Mouse (Mus musculus): ENCODE data around the gene Tgtp1. TPM values are rescaled to one million over a fixed set of nuclear protein-coding genes. Genes with fewer than 3 reads are reported as not detected.
"Not testable (repeated sequence)": the region's sequence is repeated elsewhere in the genome, so short reads cannot be mapped to it uniquely, and the experiment has no call there.

Gene Tgtp1
- total RNA-seq (2021), result under 1 TPM; 0.57 to 0.81 TPM
- long read RNA-seq, experiment 1, result 0 reads
- long read RNA-seq, experiment 2, result 0 reads

GRCm38 (mm10) chr11:48994018-48994417 is at the start of gene Tgtp1:
Tgtp1 (minus strand) TSS chr11:48994172.
- not testable (repeated sequence) for DNase-seq (ENCODE audit: low spot score in 2 of 2)

GRCm38 (mm10) chr11:49012074-49012473 is 18.1 kb upstream of the Tgtp1 start:
- not testable (repeated sequence) for DNase-seq (ENCODE audit: low spot score in 2 of 2)

- not testable (repeated sequence) for DNase-seq (ENCODE audit: low spot score in 2 of 2)
Observed at GRCm38 (mm10) chr11:49006785-49007184, 12.8 kb upstream of the Tgtp1 start.

GRCm38 (mm10) chr11:49006317-49006716 is 12.3 kb upstream of the Tgtp1 start:
- not testable (repeated sequence) for DNase-seq (ENCODE audit: low spot score in 2 of 2)

GRCm38 (mm10) chr11:49000411-49000810 is 6.4 kb upstream of the Tgtp1 start:
- not testable (repeated sequence) for DNase-seq (ENCODE audit: low spot score in 2 of 2)

GRCm38 (mm10) chr11:48993296-48993695 is 676 bp downstream of the Tgtp1 start:
- not testable (repeated sequence) for DNase-seq (ENCODE audit: low spot score in 2 of 2)

GRCm38 (mm10) chr11:48991740-48992520 is 2.0 kb downstream of the Tgtp1 start, which contains the start of gene Gm12185:
Gm12185 (minus strand) TSS chr11:48992226.
- not testable (repeated sequence) for DNase-seq (ENCODE audit: low spot score in 2 of 2)

- DNase-seq (ENCODE audit: low spot score in 2 of 2), result not testable (repeated sequence)
Observed at GRCm38 (mm10) chr11:48989981-48990380, 4.0 kb downstream of the Tgtp1 start.

- not testable (repeated sequence) for DNase-seq (ENCODE audit: low spot score in 2 of 2)
Observed at GRCm38 (mm10) chr11:48988219-48988618, 5.8 kb downstream of the Tgtp1 start.

- not testable (repeated sequence) for DNase-seq (ENCODE audit: low spot score in 2 of 2)
Observed at GRCm38 (mm10) chr11:48982848-48983247, 11.1 kb downstream of the Tgtp1 start.

GRCm38 (mm10) chr11:48980052-48980451 is 13.9 kb downstream of the Tgtp1 start:
- DNase-seq (ENCODE audit: low spot score in 2 of 2), result not testable (repeated sequence)

GRCm38 (mm10) chr11:48979251-48979650 is 14.7 kb downstream of the Tgtp1 start, which contains the start of gene 9930111J21Rik1:
9930111J21Rik1 (minus strand) TSS chr11:48979398.
- not testable (repeated sequence) for DNase-seq (ENCODE audit: low spot score in 2 of 2)

GRCm38 (mm10) chr11:48978240-48978939 is 15.6 kb downstream of the Tgtp1 start, which contains the start of gene Olfr56:
Olfr56 (plus strand) TSS chr11:48978889.
- DNase-seq (ENCODE audit: low spot score in 2 of 2), result not testable (repeated sequence)

- not testable (repeated sequence) for DNase-seq (ENCODE audit: low spot score in 2 of 2)
Observed at GRCm38 (mm10) chr11:48974686-48975085, 19.3 kb downstream of the Tgtp1 start.

- DNase-seq (ENCODE audit: low spot score in 2 of 2), result not testable (repeated sequence)
Observed at GRCm38 (mm10) chr11:48946090-48946489, 47.9 kb downstream of the Tgtp1 start, which contains the start of gene Psme2b. Psme2b (minus strand) TSS chr11:48946190.

GRCm38 (mm10) chr11:48939286-48939685 is 54.7 kb downstream of the Tgtp1 start:
- not testable (repeated sequence) for DNase-seq (ENCODE audit: low spot score in 2 of 2)

Other genes starting within 250 kb of the Tgtp1 start
- gene Rack1, start 193.8 kb downstream of the Tgtp1 start, total RNA-seq (2021), result 100 to 1,000 TPM; 692 to 818 TPM
- 10 to 100 TPM; 26.4 to 30.1 TPM for gene Trim41, start 176.8 kb downstream of the Tgtp1 start, total RNA-seq (2021)
- 10 to 100 TPM; 46.3 to 63.6 TPM for gene Trim7, start 168.0 kb downstream of the Tgtp1 start, total RNA-seq (2021)
- gene Gm12184, start 167.5 kb downstream of the Tgtp1 start, total RNA-seq (2021), result 1 to 10 TPM; 1.9 to 4.9 TPM
- 1 to 10 TPM; 7.9 to 8.0 TPM for gene Irgm1, start 122.5 kb downstream of the Tgtp1 start, total RNA-seq (2021)
- under 1 TPM; 0.44 to 0.59 TPM for gene Gm5431, start 92.0 kb downstream of the Tgtp1 start, total RNA-seq (2021)
- gene Psme2b, start 48.0 kb downstream of the Tgtp1 start, total RNA-seq (2021), result 1 to 10 TPM; 1.6 to 3.0 TPM
- gene Olfr56, start 15.3 kb downstream of the Tgtp1 start, total RNA-seq (2021), result under 1 TPM; 0.10 to 0.15 TPM
- gene 9930111J21Rik1, start 14.8 kb downstream of the Tgtp1 start, total RNA-seq (2021), result 1 to 10 TPM in 1 of 2 experiments, under 1 TPM in 1; 0.57 to 1.3 TPM
- under 1 TPM; 0.44 to 0.54 TPM for gene Gm12185, start 1.9 kb downstream of the Tgtp1 start, total RNA-seq (2021)
- 1 to 10 TPM; 1.7 to 1.9 TPM for gene 9930111J21Rik2, start 57.1 kb upstream of the Tgtp1 start, total RNA-seq (2021)
- not detected for gene Tgtp2, start 70.0 kb upstream of the Tgtp1 start, total RNA-seq (2021)
- gene Ifi47, start 82.4 kb upstream of the Tgtp1 start, total RNA-seq (2021), result 1 to 10 TPM; 1.6 to 2.1 TPM
- under 1 TPM in 1 of 2 experiments, not detected in 1; 0.27 TPM for gene Olfr1396, start 120.7 kb upstream of the Tgtp1 start, total RNA-seq (2021)
- not detected for gene Olfr1395, start 148.1 kb upstream of the Tgtp1 start, total RNA-seq (2021)
- gene Olfr1394, start 160.2 kb upstream of the Tgtp1 start, total RNA-seq (2021), result not detected
- gene Btnl9, start 193.0 kb upstream of the Tgtp1 start, total RNA-seq (2021), result 10 to 100 TPM; 10.8 to 11.8 TPM
- gene Zfp62, start 209.1 kb upstream of the Tgtp1 start, total RNA-seq (2021), result 10 to 100 TPM; 30.4 to 39.9 TPM

Measured in gastrocnemius, postnatal 4 days (tissue).